ENCODE assay signal across 18 mouse cellular contexts in the genomic region with DNA sequence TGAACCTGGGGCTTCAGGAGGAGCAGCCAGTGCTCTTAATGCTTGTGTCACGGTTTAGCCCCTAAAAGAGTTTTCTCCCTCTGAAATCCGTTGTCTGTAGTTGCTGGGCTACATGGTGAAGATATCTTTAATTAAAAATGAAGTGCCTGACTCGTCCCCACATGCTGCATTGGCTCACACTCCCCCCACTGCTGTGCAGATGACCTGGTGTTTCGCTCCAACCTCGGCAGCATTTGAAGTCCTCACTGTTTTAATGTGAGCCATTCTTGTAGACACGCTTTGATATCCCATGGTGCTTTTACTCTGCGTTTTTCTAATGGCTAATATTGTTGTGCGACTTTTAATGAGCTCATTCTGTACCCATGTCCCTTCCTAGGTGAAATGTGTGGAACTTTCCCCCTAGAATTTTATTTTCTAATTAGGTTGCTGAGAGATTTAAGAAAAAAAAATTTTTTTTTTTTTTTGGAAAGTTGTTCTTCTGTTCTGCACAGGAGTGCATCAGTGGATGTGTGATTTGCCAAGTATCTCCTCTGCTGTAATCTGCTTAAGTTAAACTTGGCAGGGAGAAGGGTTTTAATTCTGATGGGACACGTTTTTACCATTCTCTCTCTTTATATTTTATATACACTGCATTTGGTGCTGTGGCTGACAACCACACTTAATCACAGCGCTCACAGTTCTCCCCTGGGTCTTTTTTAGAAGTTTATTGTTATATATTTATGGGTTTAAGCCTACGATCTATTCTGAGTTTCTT.
DNase-seq lines count a peak whose midpoint lies in the region; ATAC-seq and TF ChIP-seq lines count a peak whose summit lies in the region.
"Had no signal": no experiment of that assay in that cellular context is flagged by ENCODE, and none has a peak within 500 bp of the region (broad histone marks: within the 10 kb centered on the region; RNA-seq: fewer than 3 reads in every experiment).

No protein-coding gene starts in this region.

- ATAC-seq in forebrain, embryonic 15.5 days (replicated peaks) = no peak
- no peak for ATAC-seq in forebrain, postnatal 0 days
- no peak for ATAC-seq in lung, postnatal 0 days
- ATAC-seq: inflammation-experienced regulatory T-cells, adult 6 months had no signal

- no peak for DNase-seq in forebrain, postnatal 0 days
- no peak for DNase-seq in layer of hippocampus, adult 2 months (ENCODE audit: low spot score in 2 of 2)
- no peak for DNase-seq in layer of hippocampus, adult 8-10 months (ENCODE audit: low spot score in 2 of 2)
- DNase-seq in brain, adult 2 months (ENCODE audit: low read depth, low spot score) = peak; percentile 74
- peak; percentile 73 for DNase-seq in brain, embryonic 14.5 days (ENCODE audit: low read depth)
- DNase-seq in lung, postnatal 0 days (ENCODE audit: low spot score) = no peak
- DNase-seq: adrenal gland, adult 2 months; cerebellum, adult 8-10 months; gastrocnemius, adult 2 months; kidney, adult 18-20 months; lung, postnatal 10 days; thymus, postnatal 25 days had no signal

- no peak overlapping the region for H3K4me2 ChIP-seq in forebrain, embryonic 15.5 days (replicated peaks)
- no peak overlapping the region for H3K4me2 ChIP-seq in forebrain, postnatal 0 days (ENCODE audit: low read depth)
- H3K4me2 ChIP-seq in lung, postnatal 0 days (replicated peaks; ENCODE audit: low read depth, low read length) = no peak overlapping the region
- H3K4me2 ChIP-seq: embryonic facial prominence, embryonic 12.5 days; midbrain, embryonic 12.5 days; stomach, embryonic 15.5 days had no signal

- H3K27ac ChIP-seq in forebrain, embryonic 15.5 days (replicated peaks) = peak overlapping the region; percentile 16; the same call in 1 of the 2 replicates
- H3K27ac ChIP-seq in forebrain, postnatal 0 days (ENCODE audit: low read depth, low read length) = no peak overlapping the region
- peak overlapping the region; percentile 50 for H3K27ac ChIP-seq in layer of hippocampus, adult 2 months
- no peak overlapping the region for H3K27ac ChIP-seq in lung, postnatal 0 days (ENCODE audit: low read length)
- H3K27ac ChIP-seq: embryonic facial prominence, embryonic 12.5 days; gastrocnemius, adult 2 months; midbrain, embryonic 12.5 days; stomach, embryonic 15.5 days had no signal

- H3K27me3 ChIP-seq in forebrain, embryonic 15.5 days = no peaks in the 10 kb centered on the region
- no peaks in the 10 kb centered on the region for H3K27me3 ChIP-seq in forebrain, postnatal 0 days (ENCODE audit: insufficient read depth, low read length)
- H3K27me3 ChIP-seq in lung, postnatal 0 days (replicated peaks; ENCODE audit: insufficient read depth, low read length) = no peaks in the 10 kb centered on the region
- H3K27me3 ChIP-seq: embryonic facial prominence, embryonic 12.5 days; midbrain, embryonic 12.5 days; stomach, embryonic 15.5 days had no signal

- no peaks in the 10 kb centered on the region for H3K36me3 ChIP-seq in forebrain, embryonic 15.5 days
- H3K36me3 ChIP-seq in forebrain, postnatal 0 days (ENCODE audit: insufficient read depth) = no peaks in the 10 kb centered on the region
- H3K36me3 ChIP-seq in lung, postnatal 0 days (ENCODE audit: insufficient read depth, low read length) = no peaks in the 10 kb centered on the region
- H3K36me3 ChIP-seq: embryonic facial prominence, embryonic 12.5 days; stomach, embryonic 15.5 days had no signal

- 41% methylated on average over 11 of the region's 11 CpGs for WGBS in forebrain, embryonic 15.5 days
- 34% methylated on average over 11 of the region's 11 CpGs for WGBS in forebrain, postnatal 0 days
- WGBS in lung, postnatal 0 days = 71% methylated on average over 11 of the region's 11 CpGs

- H3K9me3 ChIP-seq in forebrain, embryonic 15.5 days = peaks cover 4% of the 10 kb centered on the region; the same call in 1 of the 2 replicates
- peaks cover 5% of the 10 kb centered on the region; the same call in 1 of the 2 replicates for H3K9me3 ChIP-seq in forebrain, postnatal 0 days (ENCODE audit: low read length)
- H3K9me3 ChIP-seq in lung, postnatal 0 days (ENCODE audit: low read length) = no peaks in the 10 kb centered on the region
- H3K9me3 ChIP-seq: embryonic facial prominence, embryonic 12.5 days; midbrain, embryonic 12.5 days; stomach, embryonic 15.5 days had no signal

- no peak for TF ChIP-seq CTCF in forebrain, postnatal 0 days (IDR thresholded peaks at IDR 0.05; ENCODE audit: low read depth)
- TF ChIP-seq CTCF in layer of hippocampus, adult 2 months (conservative IDR thresholded peaks at IDR 0.05) = no peak
- TF ChIP-seq CTCF in brain, embryonic 14.5 days (IDR thresholded peaks at IDR 0.05; ENCODE audit: borderline replicate concordance, extremely low read depth, insufficient read depth, insufficient read length) = no peak
- no peak for TF ChIP-seq CTCF in lung, postnatal 0 days (IDR thresholded peaks at IDR 0.05)

- no peak for TF ChIP-seq EP300 in lung, postnatal 0 days (IDR thresholded peaks at IDR 0.05)

- H3K9ac ChIP-seq in forebrain, embryonic 15.5 days (replicated peaks) = no peak overlapping the region
- no peak overlapping the region for H3K9ac ChIP-seq in forebrain, postnatal 0 days
- no peak overlapping the region for H3K9ac ChIP-seq in lung, postnatal 0 days (replicated peaks; ENCODE audit: low read depth)
- H3K9ac ChIP-seq: embryonic facial prominence, embryonic 12.5 days; midbrain, embryonic 12.5 days; stomach, embryonic 15.5 days had no signal

- H3K4me3 ChIP-seq in forebrain, embryonic 15.5 days = no peak overlapping the region
- no peak overlapping the region for H3K4me3 ChIP-seq in forebrain, postnatal 0 days (ENCODE audit: low read depth, low read length)
- no peak overlapping the region for H3K4me3 ChIP-seq in layer of hippocampus, adult 2 months
- H3K4me3 ChIP-seq in lung, postnatal 0 days (ENCODE audit: low read depth, low read length) = no peak overlapping the region
- H3K4me3 ChIP-seq: embryonic facial prominence, embryonic 12.5 days; gastrocnemius, adult 2 months; midbrain, embryonic 12.5 days; myocyte; stomach, embryonic 15.5 days had no signal

- no peak for TF ChIP-seq POLR2A in brain, embryonic 14.5 days (IDR thresholded peaks at IDR 0.05; ENCODE audit: borderline replicate concordance, extremely low read depth, insufficient read depth, insufficient read length, poor library complexity, severe bottlenecking)

- peaks cover 9% of the 10 kb centered on the region for H3K4me1 ChIP-seq in forebrain, embryonic 15.5 days
- peaks cover 4% of the 10 kb centered on the region; the same call in 1 of the 2 replicates for H3K4me1 ChIP-seq in forebrain, postnatal 0 days (ENCODE audit: insufficient read depth)
- no peaks in the 10 kb centered on the region for H3K4me1 ChIP-seq in lung, postnatal 0 days (ENCODE audit: insufficient read depth, low read depth, low read length)
- H3K4me1 ChIP-seq: embryonic facial prominence, embryonic 12.5 days; stomach, embryonic 15.5 days had no signal

Comparison
In these comparisons a context has a peak if more than half of its experiments do, and no peak if none do; other contexts are left out.
1. H3K27ac ChIP-seq: peak in forebrain, embryonic 15.5 days (single experiment) and layer of hippocampus, adult 2 months (single experiment); none in forebrain, postnatal 0 days (single experiment) and lung, postnatal 0 days (single experiment).
2. DNase-seq: peak in brain, adult 2 months (single experiment) and brain, embryonic 14.5 days (single experiment); none in forebrain, postnatal 0 days (single experiment), layer of hippocampus, adult 2 months (0 of 2), layer of hippocampus, adult 8-10 months (0 of 2) and lung, postnatal 0 days (single experiment).